Mouse (Mus musculus) small intestine, adult 2 months (tissue): ENCODE measurements at regions not wholly inside any gene's neighbourhood (a gene's known extent, or its start where the extent isn't known, plus 50 kb on each side); places are given as distances from the start of the nearest gene placed in this dataset.

Experiments used
- CTCF ChIP-seq: fragments of 200-500 bp; IDR thresholded peaks from 2 replicates; pipeline ENCODE4 v1.5.1; 2012; ENCODE audit warnings: low read depth, mild to moderate bottlenecking, control low read depth, inconsistent platforms, low read length, moderate library complexity, mixed read lengths; ENCODE audit not compliant: insufficient replicate concordance, insufficient read length; ENCODE audit errors: extremely low read depth
- POLR2A ChIP-seq: fragments of 200-500 bp; IDR thresholded peaks from 2 replicates; pipeline ENCODE4 v1.6.1; 2012; ENCODE audit warnings: low read depth, mild to moderate bottlenecking, control low read depth, inconsistent platforms, low read length, moderate library complexity

GRCm38 (mm10) chr5:119232941-119233340, 437.5 kb upstream of the Tbx3 start:
- TF ChIP-seq CTCF (no peak), POLR2A (no peak)
